Mouse (Mus musculus): Measurements from ENCODE around the gene Tifa. TPM values are rescaled to one million over a fixed set of nuclear protein-coding genes. Genes with fewer than 3 reads are reported as not detected.

The Tifa gene
- polyA plus RNA-seq, 1 experiment from 2014 or later = 7.7 TPM

DNA sequence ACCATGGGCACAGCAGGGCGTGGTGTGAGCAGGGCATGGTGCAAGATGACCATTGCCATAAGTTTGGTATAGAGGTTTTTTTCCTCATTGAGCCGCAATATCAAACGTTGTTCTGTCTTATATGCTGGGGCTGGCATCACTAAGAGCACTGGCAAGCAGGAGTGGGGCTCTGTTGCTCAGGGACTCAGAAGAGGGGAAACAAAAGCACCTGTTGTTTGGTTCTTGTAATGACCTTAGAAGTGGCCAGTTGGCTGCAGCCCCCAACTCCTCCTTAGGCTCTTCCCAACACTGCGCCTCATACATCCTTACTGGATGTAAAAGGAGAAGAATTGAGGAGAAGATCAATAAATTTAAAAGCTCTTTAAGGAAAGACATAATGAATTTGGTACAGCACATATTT, 41.0 kb upstream of the Tifa start:
- ATAC-seq (ENCODE audit: low FRiP score, low TSS enrichment) (no peak), DNase-seq (ENCODE audit: low spot score) (no peak)
- 68% methylated on average over 4 of the region's 4 CpGs for WGBS
- H3K9ac ChIP-seq (ENCODE audit: low read length) = no peak overlapping the region
- H3K9me3 ChIP-seq (ENCODE audit: control insufficient read depth, low read length) = no peaks in the 10 kb centered on the region
- H3K4me1 ChIP-seq (replicated peaks; ENCODE audit: control insufficient read depth, insufficient read depth) = no peaks in the 10 kb centered on the region
- TF ChIP-seq CTCF (IDR thresholded peaks at IDR 0.05; ENCODE audit: low read depth) (no peak), EP300 (optimal IDR thresholded peaks at IDR 0.05) (no peak)
- no peak overlapping the region for H3K4me2 ChIP-seq (replicated peaks; ENCODE audit: low read depth)
- H3K36me3 ChIP-seq (ENCODE audit: control insufficient read depth, insufficient read depth, low read length) = no peaks in the 10 kb centered on the region
- H3K27me3 ChIP-seq (ENCODE audit: control insufficient read depth, insufficient read depth, low read length) = no peaks in the 10 kb centered on the region
- no peak overlapping the region for H3K4me3 ChIP-seq (ENCODE audit: low read depth, low read length)
- H3K27ac ChIP-seq (replicated peaks) = no peak overlapping the region

DNA sequence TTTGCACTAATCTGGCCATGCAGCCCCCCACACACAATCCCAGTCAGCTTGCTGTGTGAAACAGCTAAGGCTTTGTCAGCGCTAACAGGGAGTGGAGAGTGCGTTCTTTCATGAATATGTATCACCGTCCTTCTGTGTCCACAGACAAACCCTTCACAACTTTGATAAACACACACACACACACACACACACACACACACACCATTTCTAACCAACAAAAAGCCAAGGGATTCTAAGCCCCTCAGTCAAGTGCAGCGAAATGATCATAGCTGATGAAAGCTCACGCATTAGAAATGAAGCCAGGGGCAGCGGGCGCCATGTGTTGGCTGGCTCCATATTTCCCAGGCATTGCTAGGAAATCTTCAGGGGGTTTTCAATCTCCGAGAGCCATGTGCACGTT, 40.3 kb upstream of the Tifa start:
- Histone ChIP-seq H3K9me3 (ENCODE audit: control insufficient read depth, low read length) (no peaks in the 10 kb centered on the region), H3K4me1 (replicated peaks; ENCODE audit: control insufficient read depth, insufficient read depth) (no peaks in the 10 kb centered on the region), H3K4me3 (ENCODE audit: low read depth, low read length) (no peak overlapping the region), H3K9ac (ENCODE audit: low read length) (no peak overlapping the region), H3K36me3 (ENCODE audit: control insufficient read depth, insufficient read depth, low read length) (no peaks in the 10 kb centered on the region), H3K4me2 (replicated peaks; ENCODE audit: low read depth) (no peak overlapping the region), H3K27ac (replicated peaks) (no peak overlapping the region), H3K27me3 (ENCODE audit: control insufficient read depth, insufficient read depth, low read length) (no peaks in the 10 kb centered on the region)
- ATAC-seq (ENCODE audit: low FRiP score, low TSS enrichment) (no peak), DNase-seq (ENCODE audit: low spot score) (no peak)
- TF ChIP-seq EP300 (optimal IDR thresholded peaks at IDR 0.05) (no peak), CTCF (IDR thresholded peaks at IDR 0.05; ENCODE audit: low read depth) (no peak)
- WGBS = 53% methylated on average over 9 of the region's 9 CpGs

DNA sequence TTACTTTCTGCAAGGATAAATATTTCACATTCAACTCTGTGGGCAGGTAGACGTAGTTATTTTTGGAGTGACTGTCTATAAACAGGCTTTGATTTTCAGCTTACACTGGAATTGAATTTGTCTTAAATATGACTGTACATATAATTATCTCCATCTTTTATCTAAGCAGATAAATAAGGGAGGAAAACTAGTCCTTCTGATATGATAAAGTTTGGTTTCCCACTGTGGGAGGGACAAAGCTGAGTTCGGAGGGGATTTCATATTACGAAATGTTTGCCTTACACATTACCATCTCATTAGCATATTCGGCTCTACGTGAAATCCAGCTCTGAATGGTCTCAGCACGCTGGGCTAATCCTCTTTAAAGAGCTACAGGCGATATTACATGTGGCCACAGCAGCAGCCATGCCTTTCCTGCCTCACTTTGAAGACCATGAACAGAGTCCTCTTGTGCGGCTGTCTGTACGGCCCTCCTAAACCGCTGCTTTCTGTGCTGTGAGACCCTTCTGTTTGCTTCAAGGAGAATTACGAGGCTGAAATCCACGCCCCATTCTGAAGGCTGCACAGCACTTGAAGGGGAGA, 39.5 kb upstream of the Tifa start:
- DNase-seq (ENCODE audit: low spot score) (no peak), ATAC-seq (ENCODE audit: low FRiP score, low TSS enrichment) (no peak)
- Histone ChIP-seq H3K4me2 (replicated peaks; ENCODE audit: low read depth) (no peak overlapping the region), H3K4me1 (replicated peaks; ENCODE audit: control insufficient read depth, insufficient read depth) (no peaks in the 10 kb centered on the region), H3K9me3 (ENCODE audit: control insufficient read depth, low read length) (no peaks in the 10 kb centered on the region), H3K9ac (ENCODE audit: low read length) (no peak overlapping the region), H3K27ac (replicated peaks) (no peak overlapping the region), H3K4me3 (ENCODE audit: low read depth, low read length) (no peak overlapping the region), H3K27me3 (ENCODE audit: control insufficient read depth, insufficient read depth, low read length) (no peaks in the 10 kb centered on the region), H3K36me3 (ENCODE audit: control insufficient read depth, insufficient read depth, low read length) (no peaks in the 10 kb centered on the region)
- TF ChIP-seq EP300 (optimal IDR thresholded peaks at IDR 0.05) (no peak), CTCF (IDR thresholded peaks at IDR 0.05; ENCODE audit: low read depth) (no peak)
- WGBS = 22% methylated on average over 12 of the region's 12 CpGs

DNA sequence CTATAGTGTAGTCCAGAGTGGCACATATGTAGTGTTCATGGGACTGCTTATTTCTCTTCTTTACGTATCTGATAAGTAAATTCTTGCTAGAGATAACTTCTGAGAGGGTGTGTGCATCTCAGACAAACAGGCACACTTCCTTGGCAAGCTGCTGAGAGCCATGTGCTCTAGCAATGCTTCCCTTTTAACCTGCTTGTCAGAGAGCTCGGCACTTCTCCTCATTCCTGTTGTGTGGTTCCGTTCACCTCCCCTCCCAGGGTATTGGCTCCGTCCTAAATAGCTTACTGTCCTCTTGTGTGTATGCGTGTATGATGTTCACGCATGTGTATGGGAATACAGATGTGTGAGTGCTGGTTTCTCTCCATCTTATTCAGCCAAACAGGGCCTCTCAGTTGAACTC, 33.1 kb upstream of the Tifa start:
- no peak overlapping the region for H3K4me3 ChIP-seq (ENCODE audit: low read depth, low read length)
- no peak for TF ChIP-seq CTCF (IDR thresholded peaks at IDR 0.05; ENCODE audit: low read depth)
- no peak for TF ChIP-seq EP300 (optimal IDR thresholded peaks at IDR 0.05)
- no peak overlapping the region for H3K4me2 ChIP-seq (replicated peaks; ENCODE audit: low read depth)
- H3K4me1 ChIP-seq (replicated peaks; ENCODE audit: control insufficient read depth, insufficient read depth) = no peaks in the 10 kb centered on the region
- H3K36me3 ChIP-seq (ENCODE audit: control insufficient read depth, insufficient read depth, low read length) = no peaks in the 10 kb centered on the region
- ATAC-seq (ENCODE audit: low FRiP score, low TSS enrichment) = no peak
- no peak overlapping the region for H3K27ac ChIP-seq (replicated peaks)
- DNase-seq (ENCODE audit: low spot score) = no peak
- H3K27me3 ChIP-seq (ENCODE audit: control insufficient read depth, insufficient read depth, low read length) = no peaks in the 10 kb centered on the region
- H3K9ac ChIP-seq (ENCODE audit: low read length) = no peak overlapping the region
- WGBS = 87% methylated on average over 6 of the region's 6 CpGs
- H3K9me3 ChIP-seq (ENCODE audit: control insufficient read depth, low read length) = no peaks in the 10 kb centered on the region

DNA sequence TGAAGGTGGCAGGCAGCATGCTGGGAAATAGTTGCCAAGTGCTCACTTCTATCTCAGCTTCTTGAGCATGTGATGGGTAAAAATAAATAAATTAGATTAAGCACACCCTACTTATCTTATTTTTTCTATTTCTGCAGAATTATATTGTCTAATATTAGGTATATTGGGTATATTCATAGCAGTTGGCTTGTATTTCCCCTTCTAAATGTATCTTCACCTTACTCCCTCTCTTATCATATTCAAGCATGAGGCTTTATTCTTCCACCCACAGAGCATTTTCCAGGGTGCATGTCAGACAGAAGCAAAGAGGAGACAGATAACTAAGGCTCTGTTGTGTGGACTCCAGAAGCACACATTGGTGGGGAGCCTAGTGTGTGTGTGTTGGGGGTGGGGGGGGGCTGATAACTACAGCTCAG, 31.7 kb upstream of the Tifa start:
- no peak for TF ChIP-seq CTCF (IDR thresholded peaks at IDR 0.05; ENCODE audit: low read depth)
- TF ChIP-seq EP300 (optimal IDR thresholded peaks at IDR 0.05) = no peak
- Histone ChIP-seq H3K4me1 (replicated peaks; ENCODE audit: control insufficient read depth, insufficient read depth) (no peaks in the 10 kb centered on the region), H3K9ac (ENCODE audit: low read length) (no peak overlapping the region), H3K4me2 (replicated peaks; ENCODE audit: low read depth) (no peak overlapping the region), H3K9me3 (ENCODE audit: control insufficient read depth, low read length) (no peaks in the 10 kb centered on the region), H3K27me3 (ENCODE audit: control insufficient read depth, insufficient read depth, low read length) (no peaks in the 10 kb centered on the region), H3K4me3 (ENCODE audit: low read depth, low read length) (no peak overlapping the region), H3K27ac (replicated peaks) (no peak overlapping the region), H3K36me3 (ENCODE audit: control insufficient read depth, insufficient read depth, low read length) (no peaks in the 10 kb centered on the region)
- ATAC-seq (ENCODE audit: low FRiP score, low TSS enrichment) (no peak), DNase-seq (ENCODE audit: low spot score) (no peak)

DNA sequence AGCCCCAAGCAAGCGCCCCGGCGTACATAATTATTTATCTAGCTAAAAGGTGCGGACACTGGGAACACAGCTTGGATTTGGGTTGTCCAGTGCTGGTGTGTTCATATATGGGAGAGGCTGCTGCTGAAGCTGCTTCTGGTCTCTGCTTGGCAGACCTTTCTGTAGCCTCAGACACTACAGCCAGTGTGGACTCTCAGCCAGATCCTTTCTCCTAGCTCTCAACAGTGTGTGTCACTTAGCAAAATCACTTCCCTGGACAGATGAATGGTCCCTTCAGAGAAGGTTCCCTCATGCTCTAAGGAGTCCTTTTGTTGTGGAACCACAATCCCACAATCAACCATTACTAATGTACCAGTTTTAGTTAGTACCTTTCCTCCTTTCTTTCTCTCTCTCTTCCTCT, 30.8 kb upstream of the Tifa start:
- Histone ChIP-seq H3K9ac (ENCODE audit: low read length) (no peak overlapping the region), H3K9me3 (ENCODE audit: control insufficient read depth, low read length) (no peaks in the 10 kb centered on the region), H3K4me3 (ENCODE audit: low read depth, low read length) (no peak overlapping the region), H3K4me2 (replicated peaks; ENCODE audit: low read depth) (no peak overlapping the region), H3K36me3 (ENCODE audit: control insufficient read depth, insufficient read depth, low read length) (no peaks in the 10 kb centered on the region), H3K27me3 (ENCODE audit: control insufficient read depth, insufficient read depth, low read length) (no peaks in the 10 kb centered on the region), H3K27ac (replicated peaks) (no peak overlapping the region), H3K4me1 (replicated peaks; ENCODE audit: control insufficient read depth, insufficient read depth) (no peaks in the 10 kb centered on the region)
- TF ChIP-seq CTCF (IDR thresholded peaks at IDR 0.05; ENCODE audit: low read depth) (no peak), EP300 (optimal IDR thresholded peaks at IDR 0.05) (no peak)
- 51% methylated on average over 4 of the region's 4 CpGs for WGBS
- DNase-seq (ENCODE audit: low spot score) (no peak), ATAC-seq (ENCODE audit: low FRiP score, low TSS enrichment) (no peak)

All from stomach, postnatal 0 days (tissue).